In the genomic region with DNA sequence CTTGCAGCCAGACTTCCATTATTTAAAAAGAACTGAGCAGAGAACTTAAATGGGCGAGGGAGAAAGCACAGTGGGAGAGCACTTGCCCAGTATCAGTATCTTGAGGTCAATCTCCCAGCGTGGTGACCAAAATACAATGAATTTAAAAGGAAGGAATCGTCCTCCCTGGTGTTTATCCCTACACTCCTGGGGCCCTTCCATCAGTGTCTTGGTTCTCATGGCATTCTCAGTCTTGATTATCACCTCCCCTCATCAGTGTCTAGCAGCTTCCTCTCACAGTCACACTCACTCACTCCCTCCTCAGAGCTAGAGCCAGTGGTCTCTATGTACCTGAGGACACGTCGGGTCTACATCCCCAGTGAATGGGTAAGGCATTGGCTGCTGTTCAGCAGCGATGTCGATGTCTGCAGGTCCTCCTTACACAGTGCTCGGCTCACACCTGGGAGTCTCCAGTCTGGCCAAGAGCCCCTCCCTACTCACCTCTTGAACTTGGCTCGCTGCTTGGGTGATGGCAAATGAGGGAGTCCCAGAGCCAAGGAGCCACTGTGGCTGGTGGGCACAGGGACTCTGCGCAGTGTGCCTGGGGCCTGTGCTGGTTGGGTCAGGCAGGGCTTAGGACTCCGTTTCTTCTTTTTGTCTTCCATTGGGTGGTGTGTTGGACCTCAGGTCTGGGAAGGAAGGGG, we compare ENCODE assay signal across 8 mouse cellular contexts. TPM values are rescaled to one million over a fixed set of nuclear protein-coding genes. Genes with fewer than 3 reads are reported as not detected.
DNase-seq lines count a peak whose midpoint lies in the region; ATAC-seq and TF ChIP-seq lines count a peak whose summit lies in the region.

No protein-coding gene starts in this region.

- peak overlapping the region; percentile 66 for H3K9ac ChIP-seq in hindbrain, embryonic 11.5 days (ENCODE audit: low read depth, low read length)
- H3K9ac ChIP-seq in midbrain, embryonic 12.5 days (replicated peaks): peak overlapping the region; percentile 72

- TF ChIP-seq POLR2A in kidney, adult 2 months (IDR thresholded peaks at IDR 0.05; ENCODE audit: low read depth, low read length): no peak

- no peaks in the 10 kb centered on the region for H3K27me3 ChIP-seq in kidney, adult 2 months (replicated peaks; ENCODE audit: control insufficient read depth, insufficient read depth, low read length)
- H3K27me3 ChIP-seq in hindbrain, embryonic 11.5 days (ENCODE audit: control insufficient read depth, insufficient read depth, low read length): no peaks in the 10 kb centered on the region
- no peaks in the 10 kb centered on the region for H3K27me3 ChIP-seq in midbrain, embryonic 12.5 days

- WGBS in kidney, adult 2 months: 79% methylated on average over 11 of the region's 11 CpGs
- 81% methylated on average over 11 of the region's 11 CpGs for WGBS in hindbrain, embryonic 11.5 days
- 78% methylated on average over 11 of the region's 11 CpGs for WGBS in midbrain, embryonic 12.5 days

- 0 out of 2 replicates have a peak overlapping the region, but pooled peaks have one; percentile 84 for H3K4me3 ChIP-seq in kidney, adult 2 months (ENCODE audit: insufficient read depth, low read depth, low read length)
- H3K4me3 ChIP-seq in hindbrain, embryonic 11.5 days (ENCODE audit: low read depth, low read length): no peak overlapping the region
- H3K4me3 ChIP-seq in midbrain, embryonic 12.5 days: peak overlapping the region; percentile 59; the same call in 1 of the 2 replicates

- DNase-seq in kidney, adult 2 months: no peak
- no peak for DNase-seq in kidney, postnatal 14 days
- DNase-seq in cerebellum, postnatal 10 days: peak; percentile 45 to 51
- DNase-seq in hindbrain, embryonic 11.5 days (ENCODE audit: low spot score): no peak
- DNase-seq in thymus, postnatal 14 days: no peak
- no peak for DNase-seq in urinary bladder, adult 2 months (ENCODE audit: low spot score)
- no peak for DNase-seq in adrenal gland, adult 2 months

- peak overlapping the region; percentile 71; the same call in 1 of the 2 replicates for H3K4me2 ChIP-seq in hindbrain, embryonic 11.5 days (replicated peaks; ENCODE audit: low read depth, low read length)
- peak overlapping the region; percentile 84 for H3K4me2 ChIP-seq in midbrain, embryonic 12.5 days (replicated peaks)

- peak overlapping the region; percentile 62 for H3K27ac ChIP-seq in kidney, adult 2 months (ENCODE audit: insufficient read depth, low read depth, low read length)
- H3K27ac ChIP-seq in hindbrain, embryonic 11.5 days (ENCODE audit: low read depth, low read length): no peak overlapping the region
- H3K27ac ChIP-seq in midbrain, embryonic 12.5 days (replicated peaks): peak overlapping the region; percentile 88; the same call in 1 of the 2 replicates

- H3K9me3 ChIP-seq in hindbrain, embryonic 11.5 days (ENCODE audit: control insufficient read depth, low read length): no peaks in the 10 kb centered on the region
- H3K9me3 ChIP-seq in midbrain, embryonic 12.5 days: no peaks in the 10 kb centered on the region

- no peak for TF ChIP-seq CTCF in kidney, adult 2 months (conservative IDR thresholded peaks at IDR 0.05; ENCODE audit: insufficient read depth, insufficient read length, low read depth, low read length)

- ATAC-seq in hindbrain, embryonic 11.5 days (ENCODE audit: low FRiP score): no peak
- ATAC-seq in midbrain, embryonic 12.5 days (ENCODE audit: low FRiP score, low read depth): no peak

- no peaks in the 10 kb centered on the region for H3K36me3 ChIP-seq in kidney, adult 2 months (ENCODE audit: control insufficient read depth, insufficient read depth, low read length)
- H3K36me3 ChIP-seq in hindbrain, embryonic 11.5 days (ENCODE audit: control insufficient read depth, insufficient read depth, low read length): 0 out of 2 replicates have a peak, but pooled peaks cover 3% of the 10 kb centered on the region
- H3K36me3 ChIP-seq in midbrain, embryonic 12.5 days: peaks cover 18% of the 10 kb centered on the region

- peaks cover 19% of the 10 kb centered on the region for H3K4me1 ChIP-seq in kidney, adult 2 months (ENCODE audit: control insufficient read depth, insufficient read depth, low read length)
- H3K4me1 ChIP-seq in hindbrain, embryonic 11.5 days (replicated peaks; ENCODE audit: control insufficient read depth, insufficient read depth, low read length): peaks cover 14% of the 10 kb centered on the region
- H3K4me1 ChIP-seq in midbrain, embryonic 12.5 days: peaks cover 43% of the 10 kb centered on the region

RNA-seq across cellular contexts. Expression of a gene that starts 1.5 kb away (rescaled TPM):
- polyA plus RNA-seq in kidney, adult 2 months (2012; rRNA removed): 16.2 and 20.8 TPM in 2 replicates
- polyA plus RNA-seq in hindbrain, embryonic 11.5 days (2014; fragmentation: Nextera tagmentation; extraction: Ambion mirVana): 77.7 and 79.6 TPM in 2 replicates
- 88.3 TPM in 2 replicates for polyA plus RNA-seq in midbrain, embryonic 12.5 days (2016; fragmentation: Nextera tagmentation; extraction: Ambion mirVana)
- polyA plus RNA-seq in urinary bladder, adult 2 months (2012; rRNA removed): 48.4 and 49.4 TPM in 2 replicates
- total RNA-seq in adrenal gland, adult 2 months (2021): 10 to 100 TPM; 22.1 to 33.4 TPM
- 23.9 and 24.3 TPM in 2 replicates for polyA plus RNA-seq in adrenal gland, adult 2 months (2012; rRNA removed)

RNA-seq across cellular contexts. Expression of a gene that starts 3.4 kb away (rescaled TPM):
- polyA plus RNA-seq in kidney, adult 2 months (2012; rRNA removed): 66.5 and 67.4 TPM in 2 replicates
- 25.3 and 25.7 TPM in 2 replicates for polyA plus RNA-seq in hindbrain, embryonic 11.5 days (2014; fragmentation: Nextera tagmentation; extraction: Ambion mirVana)
- 26.7 and 30.7 TPM in 2 replicates for polyA plus RNA-seq in midbrain, embryonic 12.5 days (2016; fragmentation: Nextera tagmentation; extraction: Ambion mirVana)
- polyA plus RNA-seq in urinary bladder, adult 2 months (2012; rRNA removed): 29.4 and 32.6 TPM in 2 replicates
- 10 to 100 TPM; 28.2 to 32.0 TPM for total RNA-seq in adrenal gland, adult 2 months (2021)
- 56.0 and 63.9 TPM in 2 replicates for polyA plus RNA-seq in adrenal gland, adult 2 months (2012; rRNA removed)

RNA-seq across cellular contexts. Expression of a gene that starts 8.2 kb away (rescaled TPM):
- polyA plus RNA-seq in kidney, adult 2 months (2012; rRNA removed): 2.2 and 3.7 TPM in 2 replicates
- polyA plus RNA-seq in hindbrain, embryonic 11.5 days (2014; fragmentation: Nextera tagmentation; extraction: Ambion mirVana): 1.6 and 2.7 TPM in 2 replicates
- polyA plus RNA-seq in midbrain, embryonic 12.5 days (2016; fragmentation: Nextera tagmentation; extraction: Ambion mirVana): 2.8 and 2.9 TPM in 2 replicates
- 5.6 and 7.6 TPM in 2 replicates for polyA plus RNA-seq in urinary bladder, adult 2 months (2012; rRNA removed)
- 1 to 10 TPM; 1.8 to 2.4 TPM for total RNA-seq in adrenal gland, adult 2 months (2021)
- 4.5 and 7.4 TPM in 2 replicates for polyA plus RNA-seq in adrenal gland, adult 2 months (2012; rRNA removed)

RNA-seq across cellular contexts. Expression of a gene that starts 18.6 kb away (rescaled TPM):
- 22.7 and 24.3 TPM in 2 replicates for polyA plus RNA-seq in kidney, adult 2 months (2012; rRNA removed)
- polyA plus RNA-seq in hindbrain, embryonic 11.5 days (2014; fragmentation: Nextera tagmentation; extraction: Ambion mirVana): 96.3 and 101 TPM in 2 replicates
- 90.3 and 91.8 TPM in 2 replicates for polyA plus RNA-seq in midbrain, embryonic 12.5 days (2016; fragmentation: Nextera tagmentation; extraction: Ambion mirVana)
- polyA plus RNA-seq in urinary bladder, adult 2 months (2012; rRNA removed): 29.9 and 30.0 TPM in 2 replicates
- total RNA-seq in adrenal gland, adult 2 months (2021): 10 to 100 TPM; 56.0 to 66.6 TPM
- 25.2 and 28.9 TPM in 2 replicates for polyA plus RNA-seq in adrenal gland, adult 2 months (2012; rRNA removed)

RNA-seq across cellular contexts. Expression of a gene that starts 21.8 kb away (rescaled TPM):
- polyA plus RNA-seq in kidney, adult 2 months (2012; rRNA removed): 160 and 162 TPM in 2 replicates
- polyA plus RNA-seq in hindbrain, embryonic 11.5 days (2014; fragmentation: Nextera tagmentation; extraction: Ambion mirVana): 177 and 195 TPM in 2 replicates
- polyA plus RNA-seq in midbrain, embryonic 12.5 days (2016; fragmentation: Nextera tagmentation; extraction: Ambion mirVana): 182 and 192 TPM in 2 replicates
- polyA plus RNA-seq in urinary bladder, adult 2 months (2012; rRNA removed): 159 and 183 TPM in 2 replicates
- total RNA-seq in adrenal gland, adult 2 months (2021): 100 to 1,000 TPM in 1 of 2 experiments, 10 to 100 TPM in 1; 90.9 to 100 TPM
- polyA plus RNA-seq in adrenal gland, adult 2 months (2012; rRNA removed): 108 and 125 TPM in 2 replicates

Comparison
In these comparisons a context has a peak if more than half of its experiments do, and no peak if none do; other contexts are left out.
1. DNase-seq: peak in cerebellum, postnatal 10 days (2 of 2); none in kidney, adult 2 months (single experiment), kidney, postnatal 14 days (single experiment), hindbrain, embryonic 11.5 days (single experiment), thymus, postnatal 14 days (single experiment), urinary bladder, adult 2 months (single experiment) and adrenal gland, adult 2 months (single experiment).